Mouse (Mus musculus): Measurements from ENCODE around the gene Tm2d1. TPM values are rescaled to one million over a fixed set of nuclear protein-coding genes. Genes with fewer than 3 reads are reported as not detected.

Tm2d1 gene
- polyA plus RNA-seq, 1 experiment from 2014 or later, result 109 TPM

DNA sequence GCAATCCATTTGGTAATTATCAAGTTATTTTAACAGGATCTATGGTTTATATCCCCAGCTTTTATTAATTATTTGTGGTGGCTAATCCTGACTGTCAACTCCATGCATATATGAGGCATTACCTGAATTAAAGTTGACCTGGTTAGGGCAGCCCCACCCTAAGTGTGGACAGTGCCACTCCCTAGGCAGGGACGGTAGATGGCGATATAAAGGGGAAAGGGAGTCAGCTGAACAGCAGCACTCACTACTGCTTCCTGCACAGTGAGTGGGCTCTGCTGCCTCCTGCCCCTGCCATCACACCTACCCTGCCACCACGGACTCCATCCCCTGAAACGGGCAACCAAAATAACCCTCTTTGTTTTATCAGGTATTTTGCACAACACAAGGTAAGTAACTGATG is 7.7 kb downstream of the Tm2d1 start:
- Histone ChIP-seq H3K27me3 (replicated peaks) (no peaks in the 10 kb centered on the region), H3K36me3 (peaks cover 15% of the 10 kb centered on the region), H3K4me2 (replicated peaks) (no peak overlapping the region), H3K9me3 (no peaks in the 10 kb centered on the region), H3K4me1 (no peaks in the 10 kb centered on the region), H3K9ac (no peak overlapping the region), H3K4me3 (no peak overlapping the region), H3K27ac (no peak overlapping the region)
- WGBS, result 57% methylated on average over 4 of the region's 4 CpGs
- ATAC-seq (ENCODE audit: low FRiP score, low read depth), result no peak

DNA sequence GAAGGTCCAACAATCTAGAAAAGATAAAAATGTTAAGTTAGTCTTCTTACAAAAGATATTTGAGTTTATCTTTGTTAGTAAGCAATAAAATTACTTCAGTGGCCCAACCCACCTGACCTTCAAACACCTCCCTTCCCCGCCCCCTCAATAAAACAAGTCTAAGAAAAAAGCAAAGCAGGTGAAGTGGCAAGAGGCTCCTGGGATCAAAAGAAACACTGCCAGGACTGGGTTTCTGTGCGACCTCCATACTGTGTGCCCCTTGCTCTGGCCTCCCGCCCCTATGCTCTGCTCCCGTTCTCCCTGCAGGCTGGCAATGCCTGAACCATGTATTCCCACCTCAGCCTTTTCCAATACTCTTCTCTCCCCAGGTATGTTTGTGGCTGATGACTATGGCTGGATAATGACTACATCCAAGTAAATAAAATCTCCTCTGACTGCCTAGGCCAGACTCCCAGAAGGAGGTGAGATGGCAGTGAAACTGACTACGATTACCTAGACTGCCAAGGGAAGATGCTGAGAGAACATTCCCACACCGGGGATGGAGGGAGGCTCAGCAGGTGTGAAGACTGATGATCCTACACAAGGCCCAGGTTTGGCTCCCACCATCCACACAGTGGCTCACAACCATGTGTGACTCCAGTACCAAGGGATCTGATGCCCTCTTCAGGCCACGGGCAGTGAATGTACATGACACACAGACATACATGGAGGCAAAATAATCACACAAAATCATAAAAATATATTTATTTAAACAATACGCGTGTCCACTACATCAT is 24.9 kb downstream of the Tm2d1 start:
- peaks cover 29% of the 10 kb centered on the region for H3K36me3 ChIP-seq
- H3K4me2 ChIP-seq (replicated peaks), result no peak overlapping the region
- ATAC-seq (ENCODE audit: low FRiP score, low read depth), result no peak
- WGBS, result 85% methylated on average over 9 of the region's 9 CpGs
- H3K9ac ChIP-seq, result no peak overlapping the region
- no peaks in the 10 kb centered on the region for H3K4me1 ChIP-seq
- no peak overlapping the region for H3K27ac ChIP-seq
- H3K9me3 ChIP-seq, result no peaks in the 10 kb centered on the region
- H3K27me3 ChIP-seq (replicated peaks), result no peaks in the 10 kb centered on the region
- no peak overlapping the region for H3K4me3 ChIP-seq

DNA sequence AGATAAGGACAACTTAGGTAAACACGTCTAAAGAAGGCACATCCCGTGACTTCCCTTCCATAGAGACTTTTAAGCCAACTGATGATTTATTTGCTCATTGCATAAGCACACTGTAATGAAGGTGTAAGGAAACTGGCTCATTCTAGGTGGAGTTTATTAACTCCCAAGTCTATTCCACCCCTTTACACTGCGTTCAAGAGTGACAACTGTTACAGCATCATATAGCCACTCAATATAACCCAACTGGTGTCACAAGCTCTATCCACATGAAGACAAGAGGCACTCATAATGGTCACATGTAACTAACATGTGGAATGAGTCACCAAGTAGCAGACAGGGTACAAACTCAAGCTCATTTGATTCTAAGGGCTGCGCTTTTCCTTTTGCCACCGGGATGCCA is 34.5 kb downstream of the Tm2d1 start:
- ATAC-seq (ENCODE audit: low FRiP score, low read depth), result no peak
- Histone ChIP-seq H3K9me3 (no peaks in the 10 kb centered on the region), H3K4me3 (no peak overlapping the region), H3K4me1 (no peaks in the 10 kb centered on the region), H3K4me2 (replicated peaks) (no peak overlapping the region), H3K36me3 (no peaks in the 10 kb centered on the region), H3K9ac (no peak overlapping the region), H3K27ac (no peak overlapping the region), H3K27me3 (replicated peaks) (no peaks in the 10 kb centered on the region)
- 92% methylated on average over 5 of the region's 5 CpGs for WGBS

DNA sequence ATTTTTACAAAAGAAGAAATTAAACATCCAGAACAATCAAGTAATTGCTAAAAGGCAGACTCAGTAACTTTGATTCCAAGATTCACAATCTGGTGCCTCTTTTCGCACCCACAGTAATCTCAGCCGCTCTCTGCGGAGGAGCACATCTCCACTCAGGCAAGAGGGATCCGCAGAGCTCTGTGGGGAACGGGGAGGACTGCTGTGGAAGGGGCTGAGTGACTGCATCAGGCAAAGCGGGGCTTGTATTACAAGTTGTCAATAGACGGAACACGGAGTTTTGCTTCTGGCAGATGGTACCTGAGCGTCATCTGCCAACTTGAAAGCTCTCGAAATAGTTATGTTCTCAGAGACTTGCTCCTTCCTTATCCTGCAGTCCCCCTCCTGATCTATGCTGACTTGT is 37.3 kb downstream of the Tm2d1 start:
- no peak overlapping the region for H3K4me2 ChIP-seq (replicated peaks)
- no peaks in the 10 kb centered on the region for H3K4me1 ChIP-seq
- no peak overlapping the region for H3K4me3 ChIP-seq
- no peaks in the 10 kb centered on the region for H3K36me3 ChIP-seq
- no peak overlapping the region for H3K9ac ChIP-seq
- no peaks in the 10 kb centered on the region for H3K27me3 ChIP-seq (replicated peaks)
- no peak for ATAC-seq (ENCODE audit: low FRiP score, low read depth)
- no peaks in the 10 kb centered on the region for H3K9me3 ChIP-seq
- no peak overlapping the region for H3K27ac ChIP-seq
- 91% methylated on average over 10 of the region's 10 CpGs for WGBS

DNA sequence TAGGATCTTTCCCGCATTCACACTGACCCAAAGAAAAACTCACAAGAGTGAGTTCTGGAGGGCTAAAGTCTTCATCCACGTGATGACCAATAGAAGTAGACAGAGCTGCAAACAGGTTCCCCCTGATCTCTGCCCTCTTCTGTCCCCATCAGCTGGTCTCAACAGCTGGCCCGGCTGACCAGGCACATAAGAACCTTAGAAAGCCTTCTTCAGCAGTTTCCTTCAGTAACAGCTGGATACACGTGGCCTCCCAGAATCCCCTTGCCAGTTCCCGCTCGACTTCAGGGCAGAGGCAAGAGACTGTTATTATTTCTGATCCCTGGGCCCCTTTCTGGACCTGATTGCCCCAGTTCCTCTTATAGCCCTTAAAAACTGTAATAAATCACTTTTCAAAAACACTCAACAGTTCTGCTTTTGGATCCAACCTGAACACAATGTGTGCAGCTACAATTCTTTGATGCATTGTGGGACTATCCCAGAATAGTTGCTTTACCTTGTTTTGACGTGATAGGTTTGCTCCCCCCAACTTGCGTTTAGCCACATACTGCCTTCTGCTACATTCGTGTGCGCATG is 43.0 kb downstream of the Tm2d1 start:
- 84% methylated on average over 10 of the region's 10 CpGs for WGBS
- Histone ChIP-seq H3K9ac (no peak overlapping the region), H3K4me3 (no peak overlapping the region), H3K4me2 (replicated peaks) (no peak overlapping the region), H3K4me1 (peaks cover 12% of the 10 kb centered on the region), H3K9me3 (no peaks in the 10 kb centered on the region), H3K27ac (no peak overlapping the region), H3K27me3 (replicated peaks) (no peaks in the 10 kb centered on the region), H3K36me3 (no peaks in the 10 kb centered on the region)
- ATAC-seq (ENCODE audit: low FRiP score, low read depth), result no peak

DNA sequence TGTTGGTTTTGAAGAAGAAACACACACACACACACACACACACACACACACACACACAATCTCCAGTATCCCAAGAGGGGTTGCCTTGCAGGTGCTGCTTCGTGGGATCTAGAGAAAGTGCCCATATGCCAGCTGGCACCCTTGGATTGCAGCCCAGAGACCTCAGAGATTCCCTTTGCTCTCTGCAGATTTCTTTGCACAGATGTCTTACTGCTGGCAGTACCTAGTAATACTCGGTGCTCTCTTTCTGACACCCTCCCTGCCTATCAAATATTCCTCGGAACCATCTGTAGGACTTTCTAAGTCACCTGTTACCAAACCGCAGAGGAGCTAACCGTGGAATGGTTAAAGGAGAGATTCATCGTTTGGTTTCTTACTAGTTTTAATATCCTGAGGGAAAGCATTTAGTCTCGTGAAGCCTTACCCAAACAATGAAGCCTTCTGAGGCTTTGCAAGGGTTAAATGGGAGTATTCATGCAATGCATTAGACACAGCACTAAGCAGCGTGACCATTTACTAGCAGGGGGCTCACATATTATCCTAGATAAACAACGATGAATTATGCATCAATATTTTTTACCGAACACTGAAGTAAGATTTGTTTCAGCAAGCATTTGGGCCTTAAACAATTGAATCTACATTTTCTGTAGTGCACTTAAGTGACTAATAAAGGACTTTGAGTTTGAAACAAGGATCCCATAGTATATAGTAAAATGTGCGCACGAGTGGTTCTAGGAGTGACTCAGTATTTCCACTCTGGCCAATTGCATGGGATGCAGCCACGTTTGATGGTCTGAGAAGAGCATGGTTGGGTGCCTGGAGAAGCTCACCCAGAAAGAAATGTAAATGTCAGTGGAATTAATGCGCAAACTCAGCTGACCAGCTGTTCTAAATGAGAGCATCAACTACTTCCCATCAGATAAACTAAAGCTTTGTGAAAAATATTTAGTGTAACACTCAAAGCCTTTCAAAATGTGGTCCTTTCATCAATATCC is 44.2 kb downstream of the Tm2d1 start:
- Histone ChIP-seq H3K36me3 (no peaks in the 10 kb centered on the region), H3K4me3 (no peak overlapping the region), H3K4me1 (peaks cover 12% of the 10 kb centered on the region), H3K27ac (no peak overlapping the region), H3K4me2 (replicated peaks) (no peak overlapping the region), H3K27me3 (replicated peaks) (no peaks in the 10 kb centered on the region), H3K9ac (no peak overlapping the region), H3K9me3 (no peaks in the 10 kb centered on the region)
- peak; percentile 45 for ATAC-seq (ENCODE audit: low FRiP score, low read depth)
- 49% methylated on average over 14 of the region's 14 CpGs for WGBS

DNA sequence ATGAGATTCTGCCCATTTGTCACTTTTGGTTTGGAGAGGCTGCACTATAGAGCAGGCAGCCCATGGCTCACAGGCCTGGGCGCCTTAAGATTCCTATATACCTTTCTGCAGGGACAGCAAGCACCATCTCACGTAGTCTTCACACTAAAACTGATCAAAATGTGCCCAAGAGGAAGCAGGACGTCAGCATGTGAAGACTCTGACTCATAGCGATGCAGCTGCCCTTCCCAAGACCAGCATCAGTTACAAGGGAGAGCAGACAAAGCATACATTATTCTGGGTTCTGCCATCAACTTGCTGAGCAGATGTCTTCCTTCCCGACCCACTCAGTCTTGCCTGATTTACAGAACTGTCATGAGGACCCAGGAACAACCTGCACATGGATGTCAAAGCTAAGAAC is 45.9 kb downstream of the Tm2d1 start:
- Histone ChIP-seq H3K9ac (no peak overlapping the region), H3K36me3 (no peaks in the 10 kb centered on the region), H3K4me3 (no peak overlapping the region), H3K9me3 (no peaks in the 10 kb centered on the region), H3K4me1 (peaks cover 12% of the 10 kb centered on the region), H3K4me2 (replicated peaks) (no peak overlapping the region), H3K27me3 (replicated peaks) (no peaks in the 10 kb centered on the region), H3K27ac (no peak overlapping the region)
- no peak for ATAC-seq (ENCODE audit: low FRiP score, low read depth)
- WGBS, result 57% methylated on average over 5 of the region's 5 CpGs

DNA sequence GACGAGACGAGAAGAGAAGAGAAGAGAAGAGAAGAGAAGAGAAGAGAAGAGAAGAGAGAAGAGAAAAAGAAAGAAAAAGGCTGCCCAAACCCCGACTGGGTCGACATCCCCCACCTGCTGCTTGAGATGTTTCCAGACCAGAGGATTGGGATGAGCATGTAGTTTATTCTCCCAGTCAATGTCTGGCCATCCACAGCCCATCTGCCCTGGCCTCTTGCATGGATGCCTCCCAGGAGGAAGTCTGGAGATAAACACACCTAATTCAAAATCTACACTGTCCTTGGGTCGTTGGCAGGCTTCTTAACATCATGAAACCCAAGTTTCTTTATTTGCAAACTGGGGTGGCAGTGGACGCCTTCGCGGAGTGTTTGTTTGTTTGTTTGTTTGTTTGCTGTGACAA is 47.4 kb downstream of the Tm2d1 start:
- Histone ChIP-seq H3K27ac (no peak overlapping the region), H3K4me1 (peaks cover 12% of the 10 kb centered on the region)
- WGBS, result 79% methylated on average over 8 of the region's 8 CpGs

DNA sequence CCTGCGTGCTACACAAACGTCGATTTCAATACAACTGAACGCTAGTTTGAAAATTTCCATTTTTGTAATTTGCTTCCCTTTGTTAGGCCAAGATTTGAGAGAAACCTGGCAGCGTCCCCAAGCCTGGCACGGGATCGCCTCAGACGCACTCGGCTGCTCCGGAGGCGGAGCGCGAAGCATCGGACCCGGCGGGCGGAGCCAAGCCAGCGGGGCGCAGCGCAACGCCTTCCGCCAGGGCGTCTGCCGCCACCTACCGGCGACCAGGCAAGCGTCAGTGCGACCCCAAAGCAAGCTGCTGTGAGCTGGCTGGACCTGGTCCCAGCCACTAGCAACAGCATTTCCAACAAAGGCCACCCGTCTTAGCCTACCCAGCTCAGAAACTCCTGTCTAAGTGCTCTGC is 60.9 kb downstream of the Tm2d1 start:
- H3K27me3 ChIP-seq (replicated peaks), result no peaks in the 10 kb centered on the region
- peak overlapping the region; percentile 21 for H3K4me3 ChIP-seq
- H3K27ac ChIP-seq, result no peak overlapping the region
- H3K4me2 ChIP-seq (replicated peaks), result peak overlapping the region; percentile 62
- peaks cover 6% of the 10 kb centered on the region; the same call in 1 of the 2 replicates for H3K9me3 ChIP-seq
- H3K9ac ChIP-seq, result peak overlapping the region; percentile 51
- no peaks in the 10 kb centered on the region for H3K36me3 ChIP-seq
- WGBS, result under 1% methylated on average over 29 of the region's 29 CpGs
- ATAC-seq (ENCODE audit: low FRiP score, low read depth), result peak; percentile 93
- H3K4me1 ChIP-seq, result peaks cover 11% of the 10 kb centered on the region

More for the DNA sequence above, 47.4 kb downstream of the Tm2d1 start:
- Histone ChIP-seq H3K27me3 (replicated peaks) (no peaks in the 10 kb centered on the region), H3K9ac (no peak overlapping the region), H3K9me3 (no peaks in the 10 kb centered on the region), H3K4me3 (no peak overlapping the region), H3K36me3 (no peaks in the 10 kb centered on the region), H3K4me2 (replicated peaks) (no peak overlapping the region)
- no peak for ATAC-seq (ENCODE audit: low FRiP score, low read depth)

DNA sequence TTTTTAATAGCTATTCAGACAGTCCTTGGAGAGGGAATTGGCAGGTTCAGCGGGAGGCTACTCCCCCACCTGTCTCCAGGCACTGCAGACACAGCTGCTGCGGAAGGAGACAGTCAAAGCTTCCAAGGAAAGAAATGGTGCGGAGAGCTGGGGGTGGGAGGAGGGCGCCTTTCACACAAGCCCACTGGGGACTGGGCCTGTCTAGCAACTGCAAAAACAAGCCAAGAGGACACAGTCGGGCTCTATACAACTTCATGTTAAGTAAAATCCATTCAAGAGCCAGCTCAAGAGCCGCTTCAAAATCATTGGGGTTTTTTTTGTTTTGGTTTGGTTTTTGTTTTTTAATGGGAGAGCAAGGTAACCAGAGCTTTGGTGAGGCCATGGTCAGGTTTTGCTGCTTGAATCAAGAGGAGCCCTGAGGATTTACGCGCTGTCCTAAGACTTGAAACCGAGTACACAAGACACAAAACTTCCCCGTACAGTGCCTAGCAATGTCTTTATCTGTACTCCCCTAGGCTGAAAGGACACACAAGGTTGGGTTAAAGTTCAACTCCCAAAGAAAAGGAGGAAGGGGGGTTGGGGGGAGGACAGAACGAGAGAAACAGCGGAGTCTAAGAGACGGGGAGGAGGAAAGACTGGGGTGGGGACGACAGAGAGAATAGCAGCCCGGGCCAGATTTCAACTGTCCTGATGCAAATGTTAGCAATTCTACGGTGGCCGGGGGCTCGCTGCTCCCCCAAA is 61.6 kb downstream of the Tm2d1 start:
- H3K9ac ChIP-seq, result peak overlapping the region; percentile 51
- peak overlapping the region; percentile 28; the same call in 1 of the 2 replicates for H3K27ac ChIP-seq
- ATAC-seq (ENCODE audit: low FRiP score, low read depth), result peak; percentile 80
- peaks cover 11% of the 10 kb centered on the region for H3K4me1 ChIP-seq
- H3K36me3 ChIP-seq, result no peaks in the 10 kb centered on the region
- WGBS, result 2% methylated on average over 18 of the region's 18 CpGs
- peaks cover 6% of the 10 kb centered on the region; the same call in 1 of the 2 replicates for H3K9me3 ChIP-seq
- H3K4me3 ChIP-seq, result peak overlapping the region; percentile 21
- no peaks in the 10 kb centered on the region for H3K27me3 ChIP-seq (replicated peaks)
- H3K4me2 ChIP-seq (replicated peaks), result peak overlapping the region; percentile 62

DNA sequence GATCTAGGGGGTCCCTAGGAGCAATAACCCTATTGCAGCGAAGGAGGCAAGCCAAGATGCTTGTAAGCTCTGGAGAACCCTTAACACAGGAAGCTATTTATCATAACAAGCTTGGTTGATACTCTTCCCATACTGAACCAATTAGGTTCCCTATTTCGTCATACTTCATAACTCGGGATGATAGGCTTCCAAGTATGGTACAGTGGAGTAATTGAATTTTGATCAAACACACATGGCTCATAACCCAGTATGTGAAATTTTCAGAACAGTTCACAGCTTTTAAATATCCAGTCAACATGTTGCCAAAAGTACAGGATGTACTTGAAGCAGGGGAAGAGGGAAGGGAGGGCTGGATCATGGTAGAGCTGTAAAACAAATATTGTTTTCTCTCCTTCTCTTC is 64.3 kb downstream of the Tm2d1 start:
- Histone ChIP-seq H3K36me3 (no peaks in the 10 kb centered on the region), H3K27me3 (replicated peaks) (no peaks in the 10 kb centered on the region), H3K4me3 (no peak overlapping the region), H3K27ac (no peak overlapping the region), H3K9ac (no peak overlapping the region), H3K9me3 (no peaks in the 10 kb centered on the region), H3K4me2 (replicated peaks) (no peak overlapping the region), H3K4me1 (peaks cover 11% of the 10 kb centered on the region)
- ATAC-seq (ENCODE audit: low FRiP score, low read depth), result no peak
- 78% methylated on average over 3 of the region's 3 CpGs for WGBS
